Mouse (Mus musculus) lung, adult 18-20 months (tissue): ENCODE data around the gene Picalm.
"Not testable (repeated sequence)": the region's sequence is repeated elsewhere in the genome, so short reads cannot be mapped to it uniquely, and the experiment has no call there.

Experiments
- DNase-seq, 2 experiments: peaks; one replicate each; pipeline ENCODE4 v3.0.0; 2022; ENCODE audit warnings: mixed read lengths in 2 of 2

The Picalm gene

DNA sequence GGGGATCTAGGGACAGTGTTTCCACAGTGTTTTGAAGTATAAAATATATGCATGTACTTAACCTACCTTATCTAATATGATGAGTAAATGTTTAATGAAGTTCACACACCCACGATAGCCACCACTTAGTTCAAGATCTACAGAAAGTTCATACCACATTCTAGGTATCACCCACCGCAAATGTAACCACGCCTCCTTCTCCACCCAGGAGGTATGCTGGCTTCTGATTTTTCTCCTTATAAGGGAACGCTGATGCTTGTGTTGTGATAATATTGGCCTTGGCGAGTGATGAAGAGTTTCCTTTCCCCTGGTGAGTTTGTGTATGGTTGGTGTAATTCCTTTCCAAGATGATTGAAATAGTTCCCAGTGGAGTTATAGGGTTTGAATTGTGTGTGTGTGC, 88.1 kb downstream of the Picalm start:
- DNase-seq = no peak

GRCm38 (mm10) chr7:90221487-90221886, 91.5 kb downstream of the Picalm start:
- DNase-seq = no peak

GRCm38 (mm10) chr7:90228075-90228474, 98.1 kb downstream of the Picalm start:
- DNase-seq = no peak

GRCm38 (mm10) chr7:90228884-90229283, 98.9 kb downstream of the Picalm start:
- DNase-seq = not testable (repeated sequence)

DNA sequence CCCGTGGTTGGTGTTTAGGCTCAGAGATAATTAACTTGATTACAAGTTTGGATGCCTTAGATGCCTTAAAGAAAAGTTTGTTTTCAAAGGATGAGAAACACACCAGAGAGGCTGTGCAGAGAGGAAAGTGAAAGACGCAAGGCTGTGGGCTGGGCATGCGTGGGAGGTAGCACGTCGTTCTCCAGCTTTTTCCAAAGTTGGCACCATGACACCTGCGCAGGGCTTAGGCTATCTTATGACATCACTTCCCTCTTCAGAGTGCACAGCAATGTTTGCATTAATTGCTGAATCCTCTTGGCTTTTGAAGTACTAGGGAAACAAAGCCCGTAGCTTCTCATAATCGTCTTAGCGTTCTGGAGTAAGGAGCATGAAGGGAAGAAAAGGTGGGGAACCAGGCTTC, 101.4 kb downstream of the Picalm start:
- DNase-seq = peak; percentile 43 to 67

- DNase-seq = no peak
Observed at GRCm38 (mm10) chr7:90233921-90234320, 103.9 kb downstream of the Picalm start.

- no peak for DNase-seq
Observed at GRCm38 (mm10) chr7:90236289-90236905, 106.4 kb downstream of the Picalm start.

- no peak for DNase-seq
Observed at GRCm38 (mm10) chr7:90243151-90243550, 113.1 kb downstream of the Picalm start.

GRCm38 (mm10) chr7:90243643-90244042, 113.6 kb downstream of the Picalm start:
- DNase-seq = no peak

GRCm38 (mm10) chr7:90252946-90253345, 122.9 kb downstream of the Picalm start:
- DNase-seq = no peak

GRCm38 (mm10) chr7:90258701-90259100, 128.7 kb downstream of the Picalm start:
- peak; percentile 44 to 77 for DNase-seq

DNA sequence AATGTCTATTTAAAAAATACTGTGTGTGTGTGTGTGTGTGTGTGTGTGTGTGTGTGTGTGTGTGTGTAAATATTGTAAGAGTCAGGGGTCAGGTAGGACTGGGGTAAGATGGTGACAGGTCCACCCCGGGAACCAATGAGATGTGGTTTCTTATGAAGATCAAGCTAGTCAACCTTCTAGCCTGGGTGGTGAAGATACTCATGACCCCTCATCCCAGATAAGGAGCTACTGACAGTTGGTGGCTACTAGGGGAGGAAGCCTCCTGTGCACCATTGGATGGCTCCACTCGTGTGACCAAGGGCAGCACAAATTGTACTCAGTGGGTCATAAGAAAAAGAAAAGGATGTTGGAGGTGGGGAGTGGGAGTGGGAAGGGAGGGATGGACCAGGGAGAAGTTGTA, 129.9 kb downstream of the Picalm start:
- DNase-seq = no peak

GRCm38 (mm10) chr7:90261902-90262599, 132.0 kb downstream of the Picalm start:
- no peak for DNase-seq
